Mouse (Mus musculus) urinary bladder, adult 18-20 months (tissue): Measurements from ENCODE around the gene Olfr701.

Experiments
- DNase-seq, 2 experiments: peaks; one replicate each; pipeline ENCODE4 v3.0.0; 2022; ENCODE audit warnings: low spot score in 2 of 2, mixed read lengths in 2 of 2

Gene Olfr701

GRCm38 (mm10) chr7:106813829-106814228 lies at the start of gene Olfr701:
Olfr701 (plus strand) TSS chr7:106814129.
- DNase-seq: no peak

- no peak for DNase-seq
Measured at GRCm38 (mm10) chr7:106788330-106788729, 25.6 kb upstream of the Olfr701 start.

DNA sequence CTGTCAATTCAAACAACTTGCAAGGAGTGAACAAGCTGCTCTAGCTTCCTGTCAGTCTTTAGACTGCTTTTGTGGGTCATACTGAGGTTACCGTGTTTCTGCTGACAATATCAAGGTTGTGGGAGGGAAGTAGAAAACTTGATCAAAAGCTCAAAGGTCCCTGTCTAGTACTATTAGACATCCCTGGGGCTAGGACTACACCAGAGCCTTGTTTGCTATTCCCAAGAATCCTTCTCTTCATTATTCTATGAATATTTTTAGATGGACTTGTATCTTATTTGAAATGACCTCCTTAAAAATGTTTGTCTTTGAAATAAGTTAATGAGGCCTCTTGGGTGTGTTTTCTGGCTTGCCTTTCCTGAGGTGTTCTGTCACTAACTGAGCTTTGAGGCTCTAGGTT lies 20.8 kb upstream of the Olfr701 start, which contains the start of gene Olfr699:
Gene Olfr699, minus strand, starts transcription at position 101 of the 400 bp plus-strand sequence.
- DNase-seq: no peak

DNA sequence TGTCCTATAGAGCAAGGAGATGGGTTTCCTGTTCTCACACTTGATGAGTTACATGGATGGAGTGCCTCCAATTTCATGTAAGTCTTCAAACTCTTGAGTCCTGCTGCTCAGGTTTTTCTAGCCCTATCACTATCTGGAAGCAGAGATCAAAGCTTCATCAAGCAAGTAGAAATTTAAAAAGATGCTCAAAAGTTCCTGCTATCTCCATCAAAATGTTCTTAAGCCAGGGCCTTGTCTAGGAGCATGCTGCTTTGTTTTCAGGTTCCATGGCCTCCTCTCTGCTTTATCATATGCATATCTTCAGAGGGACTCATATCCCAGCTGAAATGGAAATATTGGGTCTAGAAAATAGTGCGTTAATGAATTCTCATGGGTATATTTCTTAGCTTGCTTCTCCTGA lies 5.2 kb upstream of the Olfr701 start, which contains the start of gene Olfr700:
Gene Olfr700, minus strand, starts transcription at position 101 of the 400 bp plus-strand sequence.
- DNase-seq: no peak

GRCm38 (mm10) chr7:106815775-106816174 lies 1.8 kb downstream of the Olfr701 start:
- DNase-seq: no peak

DNA sequence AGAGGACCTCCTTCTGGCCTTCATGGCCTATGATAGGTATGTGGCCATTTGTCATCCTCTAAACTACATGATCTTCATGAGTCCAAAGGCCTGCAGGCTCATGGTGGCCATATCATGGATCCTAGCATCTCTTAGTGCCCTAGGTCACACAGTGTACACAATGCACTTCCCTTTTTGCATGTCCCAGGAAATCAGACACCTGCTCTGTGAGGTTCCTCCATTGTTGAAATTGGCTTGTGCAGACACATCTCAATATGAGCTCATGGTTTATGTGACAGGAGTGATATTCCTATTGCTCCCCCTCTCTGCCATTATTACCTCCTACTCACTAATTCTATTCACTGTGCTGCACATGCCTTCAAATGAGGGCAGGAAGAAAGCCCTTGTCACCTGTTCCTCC lies 4.5 kb downstream of the Olfr701 start:
- no peak for DNase-seq

GRCm38 (mm10) chr7:106833793-106834192 lies 19.9 kb downstream of the Olfr701 start, which contains the start of gene Olfr702:
Olfr702 (minus strand) TSS chr7:106833893.
- DNase-seq: no peak

- no peak for DNase-seq
Measured at GRCm38 (mm10) chr7:106843060-106843459, 29.1 kb downstream of the Olfr701 start, which contains the start of gene Olfr703. Olfr703 (plus strand) TSS chr7:106843360.

GRCm38 (mm10) chr7:106862885-106863284 lies 49.0 kb downstream of the Olfr701 start, which contains the start of gene Olfr704:
Olfr704 (plus strand) TSS chr7:106863185.
- no peak for DNase-seq
